Mouse (Mus musculus): Measurements from ENCODE around the gene Col6a4.

The Col6a4 gene

GRCm38 (mm10) chr9:105949755-105950154 is 146.8 kb downstream of the Col6a4 start:
- no peak for DNase-seq

GRCm38 (mm10) chr9:105947577-105947976 is 149.0 kb downstream of the Col6a4 start:
- no peak for DNase-seq
